Mouse (Mus musculus) spleen, postnatal 36 days (tissue): ENCODE results near the gene Olfr1328.
"Not testable (repeated sequence)": the region's sequence is repeated elsewhere in the genome, so short reads cannot be mapped to it uniquely, and the experiment has no call there.

ENCODE experiments used
- DNase-seq, 2 experiments: peaks; one replicate each; pipeline ENCODE4 v3.0.0; 2022; ENCODE audit warnings: low spot score in 2 of 2, mixed read lengths in 1 of 2

Gene Olfr1328

GRCm38 (mm10) chr4:118938512-118938911 is at the start of gene Olfr1328:
TSS of gene Olfr1328 (minus strand) at chr4:118938612.
- no peak for DNase-seq

GRCm38 (mm10) chr4:118985291-118985690 is 46.9 kb upstream of the Olfr1328 start:
- no peak for DNase-seq

- DNase-seq = no peak
These were observed 34.9 kb upstream of the Olfr1328 start for GRCm38 (mm10) chr4:118973281-118973680.

- no peak for DNase-seq
These were observed 29.3 kb upstream of the Olfr1328 start for GRCm38 (mm10) chr4:118967711-118968110.

- DNase-seq = no peak
These were observed 22.8 kb upstream of the Olfr1328 start, which contains the start of gene Lao1 for GRCm38 (mm10) chr4:118961141-118961628. TSS of gene Lao1 (plus strand) at chr4:118961578.

- DNase-seq = no peak
These were observed 20.4 kb upstream of the Olfr1328 start for GRCm38 (mm10) chr4:118958812-118959211.

GRCm38 (mm10) chr4:118931326-118931725 is 7.1 kb downstream of the Olfr1328 start:
- not testable (repeated sequence) for DNase-seq

- DNase-seq = not testable (repeated sequence)
These were observed 21.0 kb downstream of the Olfr1328 start, which contains the start of gene Olfr1329 for GRCm38 (mm10) chr4:118917365-118917764. TSS of gene Olfr1329 (minus strand) at chr4:118917465.

- DNase-seq = no peak
These were observed 36.4 kb downstream of the Olfr1328 start for GRCm38 (mm10) chr4:118901981-118902380.

- DNase-seq = no peak
These were observed 50.1 kb downstream of the Olfr1328 start, which contains the start of gene Olfr1330 for GRCm38 (mm10) chr4:118888297-118888696. TSS of gene Olfr1330 (plus strand) at chr4:118888597.
